ENCODE assay signal across 8 mouse cellular contexts in the genomic region with DNA sequence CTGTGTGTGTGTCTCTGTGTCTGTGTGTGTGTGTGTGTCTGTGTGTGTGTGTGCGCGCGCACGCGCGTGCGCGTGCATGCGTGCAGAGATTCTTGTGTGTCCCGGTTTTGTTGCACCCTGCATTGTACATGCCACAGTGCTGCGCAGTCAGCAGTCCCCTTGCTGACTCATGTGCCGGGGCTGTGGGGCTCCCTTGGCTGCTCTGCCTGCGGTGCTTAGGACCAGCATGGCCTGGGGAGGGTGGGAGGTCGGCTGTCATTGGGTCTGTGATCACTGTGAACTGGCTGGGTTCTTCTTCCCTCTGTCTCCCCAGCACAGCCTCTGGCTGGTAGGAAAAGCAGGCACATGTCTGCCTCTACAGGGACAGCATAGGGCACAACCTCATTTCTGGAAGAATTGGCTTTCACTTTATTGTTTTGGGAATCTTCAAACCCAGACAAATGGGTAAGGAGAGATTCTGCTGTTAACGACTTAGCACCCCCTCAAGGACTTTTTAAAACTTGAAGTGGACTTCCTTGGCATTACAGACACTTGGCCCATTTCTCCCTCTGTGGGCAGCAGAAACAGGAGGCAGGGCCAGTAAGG. TPM values are rescaled to one million over a fixed set of nuclear protein-coding genes. Genes with fewer than 3 reads are reported as not detected.
DNase-seq lines count a peak whose midpoint lies in the region; ATAC-seq lines count a peak whose summit lies in the region.

No protein-coding gene starts in this region.

- H3K9me3 ChIP-seq in embryonic facial prominence, embryonic 14.5 days (ENCODE audit: control insufficient read depth, low read length) = no peaks in the 10 kb centered on the region
- no peaks in the 10 kb centered on the region for H3K9me3 ChIP-seq in hindbrain, embryonic 11.5 days (ENCODE audit: control insufficient read depth, low read length)
- no peaks in the 10 kb centered on the region for H3K9me3 ChIP-seq in limb, embryonic 13.5 days
- no peaks in the 10 kb centered on the region for H3K9me3 ChIP-seq in midbrain, embryonic 14.5 days (ENCODE audit: control insufficient read depth, low read length)

- WGBS in embryonic facial prominence, embryonic 14.5 days = 57% methylated on average over 15 of the region's 15 CpGs
- 58% methylated on average over 15 of the region's 15 CpGs for WGBS in hindbrain, embryonic 11.5 days
- 63% methylated on average over 15 of the region's 15 CpGs for WGBS in limb, embryonic 13.5 days
- WGBS in midbrain, embryonic 14.5 days = 62% methylated on average over 15 of the region's 15 CpGs

- H3K4me2 ChIP-seq in embryonic facial prominence, embryonic 14.5 days (ENCODE audit: low read depth, low read length) = peak overlapping the region; percentile 49
- peak overlapping the region; percentile 22; the same call in 1 of the 2 replicates for H3K4me2 ChIP-seq in hindbrain, embryonic 11.5 days (replicated peaks; ENCODE audit: low read depth, low read length)
- H3K4me2 ChIP-seq in limb, embryonic 13.5 days (replicated peaks) = peak overlapping the region; percentile 49
- peak overlapping the region; percentile 38 for H3K4me2 ChIP-seq in midbrain, embryonic 14.5 days (ENCODE audit: low read length)

- DNase-seq in cerebellum, postnatal 10 days = peak; percentile 32 to 43
- no peak for DNase-seq in cerebellum, adult 9-11 months
- peak; percentile 78 for DNase-seq in CD4-positive, CD25-positive, alpha-beta regulatory T cell, adult 2 months (ENCODE audit: low read depth, low spot score)
- peak; percentile 53 for DNase-seq in embryonic facial prominence, embryonic 14.5 days (ENCODE audit: low spot score)
- no peak for DNase-seq in hindbrain, embryonic 11.5 days (ENCODE audit: low spot score)
- DNase-seq in midbrain, embryonic 14.5 days = peak; percentile 34
- DNase-seq in thymus, postnatal 25 days = peak; percentile 70

- peak overlapping the region; percentile 26 for H3K9ac ChIP-seq in embryonic facial prominence, embryonic 14.5 days (ENCODE audit: low read depth, low read length)
- H3K9ac ChIP-seq in hindbrain, embryonic 11.5 days (ENCODE audit: low read depth, low read length) = 0 out of 2 replicates have a peak overlapping the region, but pooled peaks have one; percentile 53
- H3K9ac ChIP-seq in limb, embryonic 13.5 days = 0 out of 2 replicates have a peak overlapping the region, but pooled peaks have one; percentile 40
- H3K9ac ChIP-seq in midbrain, embryonic 14.5 days (replicated peaks; ENCODE audit: low read length) = no peak overlapping the region

- H3K27ac ChIP-seq in embryonic facial prominence, embryonic 14.5 days (replicated peaks; ENCODE audit: low read depth, low read length) = peak overlapping the region; percentile 77
- peak overlapping the region; percentile 85 for H3K27ac ChIP-seq in hindbrain, embryonic 11.5 days (ENCODE audit: low read depth, low read length)
- H3K27ac ChIP-seq in limb, embryonic 13.5 days = peak overlapping the region; percentile 61
- H3K27ac ChIP-seq in midbrain, embryonic 14.5 days (replicated peaks; ENCODE audit: low read depth, low read length) = 0 out of 2 replicates have a peak overlapping the region, but pooled peaks have one; percentile 80

- peak; percentile 27; the same call in 1 of the 2 replicates for ATAC-seq in embryonic facial prominence, embryonic 14.5 days (ENCODE audit: low read depth)
- peak; percentile 46 for ATAC-seq in hindbrain, embryonic 11.5 days (ENCODE audit: low FRiP score)
- ATAC-seq in limb, embryonic 13.5 days (ENCODE audit: low FRiP score, low read depth) = 0 out of 2 replicates have a peak, but pooled peaks have one; percentile 37
- no peak for ATAC-seq in midbrain, embryonic 14.5 days (ENCODE audit: low FRiP score, low TSS enrichment)

- H3K4me1 ChIP-seq in embryonic facial prominence, embryonic 14.5 days (ENCODE audit: control insufficient read depth, insufficient read depth, low read length) = peaks cover 23% of the 10 kb centered on the region
- peaks cover 16% of the 10 kb centered on the region for H3K4me1 ChIP-seq in hindbrain, embryonic 11.5 days (replicated peaks; ENCODE audit: control insufficient read depth, insufficient read depth, low read length)
- H3K4me1 ChIP-seq in limb, embryonic 13.5 days = peaks cover 50% of the 10 kb centered on the region
- H3K4me1 ChIP-seq in midbrain, embryonic 14.5 days (ENCODE audit: control insufficient read depth, insufficient read depth, low read length) = peaks cover 28% of the 10 kb centered on the region

- peak overlapping the region; percentile 12; the same call in 1 of the 2 replicates for H3K4me3 ChIP-seq in embryonic facial prominence, embryonic 14.5 days (ENCODE audit: low read depth, low read length)
- peak overlapping the region; percentile 12 for H3K4me3 ChIP-seq in hindbrain, embryonic 11.5 days (ENCODE audit: low read depth, low read length)
- no peak overlapping the region; the same call in 1 of the 2 replicates for H3K4me3 ChIP-seq in limb, embryonic 13.5 days
- no peak overlapping the region for H3K4me3 ChIP-seq in midbrain, embryonic 14.5 days (replicated peaks; ENCODE audit: low read depth, low read length)

- H3K27me3 ChIP-seq in embryonic facial prominence, embryonic 14.5 days (replicated peaks; ENCODE audit: control insufficient read depth, insufficient read depth, low read length) = no peaks in the 10 kb centered on the region
- no peaks in the 10 kb centered on the region for H3K27me3 ChIP-seq in hindbrain, embryonic 11.5 days (ENCODE audit: control insufficient read depth, insufficient read depth, low read length)
- H3K27me3 ChIP-seq in limb, embryonic 13.5 days = no peaks in the 10 kb centered on the region
- H3K27me3 ChIP-seq in midbrain, embryonic 14.5 days (ENCODE audit: control insufficient read depth, insufficient read depth, low read length) = no peaks in the 10 kb centered on the region

- H3K36me3 ChIP-seq in embryonic facial prominence, embryonic 14.5 days (ENCODE audit: control insufficient read depth, insufficient read depth, low read length) = no peaks in the 10 kb centered on the region
- H3K36me3 ChIP-seq in hindbrain, embryonic 11.5 days (ENCODE audit: control insufficient read depth, insufficient read depth, low read length) = no peaks in the 10 kb centered on the region
- H3K36me3 ChIP-seq in limb, embryonic 13.5 days = no peaks in the 10 kb centered on the region; the same call in 1 of the 2 replicates
- H3K36me3 ChIP-seq in midbrain, embryonic 14.5 days (ENCODE audit: control insufficient read depth, insufficient read depth, low read length) = no peaks in the 10 kb centered on the region

RNA-seq across cellular contexts. Expression of gene Bach2, which starts 11.2 kb away (rescaled TPM):
- 7.3 and 7.7 TPM in 2 replicates for polyA plus RNA-seq in embryonic facial prominence, embryonic 14.5 days (2014; fragmentation: Nextera tagmentation; extraction: Ambion mirVana)
- polyA plus RNA-seq in hindbrain, embryonic 11.5 days (2014; fragmentation: Nextera tagmentation; extraction: Ambion mirVana) = 23.8 and 23.9 TPM in 2 replicates
- polyA plus RNA-seq in limb, embryonic 13.5 days (2015; fragmentation: Nextera tagmentation; extraction: Ambion mirVana) = 9.2 and 12.2 TPM in 2 replicates
- polyA plus RNA-seq in midbrain, embryonic 14.5 days (2014; fragmentation: Nextera tagmentation; extraction: Ambion mirVana) = 26.3 and 27.0 TPM in 2 replicates

Comparison
In these comparisons a context has a peak if more than half of its experiments do, and no peak if none do; other contexts are left out.
1. DNase-seq: peak in cerebellum, postnatal 10 days (2 of 2), CD4-positive, CD25-positive, alpha-beta regulatory T cell, adult 2 months (single experiment), embryonic facial prominence, embryonic 14.5 days (single experiment), midbrain, embryonic 14.5 days (single experiment) and thymus, postnatal 25 days (single experiment); none in cerebellum, adult 9-11 months (single experiment) and hindbrain, embryonic 11.5 days (single experiment).
2. H3K4me3 ChIP-seq: peak in embryonic facial prominence, embryonic 14.5 days (single experiment) and hindbrain, embryonic 11.5 days (single experiment); none in limb, embryonic 13.5 days (single experiment) and midbrain, embryonic 14.5 days (single experiment).
3. Peak in every context shown above with its lines, with median percentiles within 50 percentile points of each other: H3K27ac ChIP-seq and H3K4me2 ChIP-seq.